Comparison of ENCODE assay signal across 8 mouse cellular contexts in the genomic region with DNA sequence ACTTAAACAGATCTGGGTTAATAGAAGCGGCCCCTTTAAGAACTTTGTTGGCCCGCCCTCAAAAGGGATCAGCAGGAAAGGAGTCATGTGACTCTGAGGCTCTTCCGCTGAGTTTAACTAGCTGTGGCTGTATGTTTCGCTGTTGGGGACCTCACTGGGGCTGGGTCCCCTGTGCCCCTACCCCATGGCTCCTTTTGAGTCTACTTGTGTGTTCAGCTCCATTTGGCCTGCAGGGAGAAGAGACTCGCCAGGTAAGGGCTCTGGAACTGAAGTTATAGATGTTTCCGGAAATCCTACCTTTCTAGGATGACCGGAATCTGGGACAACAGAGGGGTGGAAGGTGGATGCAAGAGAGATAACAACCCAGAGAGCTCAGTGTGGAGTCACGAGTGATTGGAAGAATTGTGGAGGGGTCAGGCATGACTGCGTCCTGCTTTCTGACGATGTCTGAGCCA. TPM values are rescaled to one million over a fixed set of nuclear protein-coding genes. Genes with fewer than 3 reads are reported as not detected.
DNase-seq lines count a peak whose midpoint lies in the region; ATAC-seq and TF ChIP-seq lines count a peak whose summit lies in the region.

Gene Glmp, plus strand, starts transcription at position 73 of the 455 bp plus-strand sequence.

- H3K4me1 ChIP-seq in intestine, postnatal 0 days (replicated peaks; ENCODE audit: control insufficient read depth, insufficient read depth, low read length): no peaks in the 10 kb centered on the region
- H3K4me1 ChIP-seq in limb, embryonic 10.5 days: peaks cover 12% of the 10 kb centered on the region
- H3K4me1 ChIP-seq in midbrain, embryonic 11.5 days (ENCODE audit: control insufficient read depth, insufficient read depth, low read length): peaks cover 7% of the 10 kb centered on the region
- H3K4me1 ChIP-seq in small intestine, adult 2 months (ENCODE audit: control insufficient read depth, insufficient read depth, insufficient read length, low read length): peaks cover 7% of the 10 kb centered on the region; the same call in 1 of the 2 replicates

- H3K9ac ChIP-seq in intestine, postnatal 0 days (ENCODE audit: low read depth, low read length): peak within 1 kb of the TSS; percentile 85
- H3K9ac ChIP-seq in midbrain, embryonic 11.5 days (ENCODE audit: low read length): peak within 1 kb of the TSS; percentile 78

- H3K36me3 ChIP-seq in intestine, postnatal 0 days (ENCODE audit: control insufficient read depth, insufficient read depth): peaks cover 53% of the 10 kb centered on the region
- peaks cover 83% of the 10 kb centered on the region for H3K36me3 ChIP-seq in limb, embryonic 10.5 days
- H3K36me3 ChIP-seq in midbrain, embryonic 11.5 days (ENCODE audit: control insufficient read depth, insufficient read depth, low read length): peaks cover 27% of the 10 kb centered on the region
- H3K36me3 ChIP-seq in small intestine, adult 2 months (ENCODE audit: control insufficient read depth, insufficient read depth, low read length): peaks cover 35% of the 10 kb centered on the region

- peak; percentile 38 for DNase-seq in ovary, postnatal 10 days (ENCODE audit: low spot score)
- no peak for DNase-seq in ovary, adult 18-20 months (ENCODE audit: low spot score)
- DNase-seq in embryo, embryonic 9.5 days (ENCODE audit: extremely low spot score): peak; percentile 48
- DNase-seq in limb, embryonic 10.5 days (ENCODE audit: low spot score): peak; percentile 68
- DNase-seq in midbrain, embryonic 11.5 days (ENCODE audit: low spot score, missing footprints): peak; percentile 94

- WGBS in intestine, postnatal 0 days: 0% methylated on average over 10 of the region's 10 CpGs
- 4% methylated on average over 10 of the region's 10 CpGs for WGBS in limb, embryonic 10.5 days
- WGBS in midbrain, embryonic 11.5 days: 3% methylated on average over 10 of the region's 10 CpGs
- 0% methylated on average over 10 of the region's 10 CpGs for WGBS in small intestine, adult 2 months

- no peaks in the 10 kb centered on the region for H3K9me3 ChIP-seq in intestine, postnatal 0 days (ENCODE audit: control insufficient read depth)
- H3K9me3 ChIP-seq in limb, embryonic 10.5 days (replicated peaks): no peaks in the 10 kb centered on the region
- H3K9me3 ChIP-seq in midbrain, embryonic 11.5 days (ENCODE audit: control insufficient read depth, low read length): no peaks in the 10 kb centered on the region

- H3K4me2 ChIP-seq in intestine, postnatal 0 days (replicated peaks; ENCODE audit: low read depth): peak within 1 kb of the TSS; percentile 85
- peak within 1 kb of the TSS; percentile 85 for H3K4me2 ChIP-seq in midbrain, embryonic 11.5 days

- ATAC-seq in granulocyte monocyte progenitor cell, adult 5-6 weeks (replicated peaks; ENCODE audit: poor library complexity, severe bottlenecking): peak; percentile 81
- peak; percentile 61 for ATAC-seq in intestine, postnatal 0 days
- ATAC-seq in midbrain, embryonic 11.5 days (ENCODE audit: low FRiP score): peak; percentile 82

- peak within 1 kb of the TSS; percentile 71 for H3K4me3 ChIP-seq in intestine, postnatal 0 days (ENCODE audit: low read depth, low read length)
- H3K4me3 ChIP-seq in limb, embryonic 10.5 days: peak within 1 kb of the TSS; percentile 78
- H3K4me3 ChIP-seq in midbrain, embryonic 11.5 days (ENCODE audit: low read depth, low read length): peak within 1 kb of the TSS; percentile 71
- H3K4me3 ChIP-seq in small intestine, adult 2 months (ENCODE audit: low read depth, low read length): peak within 1 kb of the TSS; percentile 84

- no peaks in the 10 kb centered on the region for H3K27me3 ChIP-seq in intestine, postnatal 0 days (replicated peaks; ENCODE audit: control insufficient read depth, insufficient read depth, low read length)
- H3K27me3 ChIP-seq in limb, embryonic 10.5 days (ENCODE audit: low read depth, poor library complexity, severe bottlenecking): no peaks in the 10 kb centered on the region
- H3K27me3 ChIP-seq in midbrain, embryonic 11.5 days (ENCODE audit: control insufficient read depth, insufficient read depth, low read length): no peaks in the 10 kb centered on the region
- no peaks in the 10 kb centered on the region for H3K27me3 ChIP-seq in small intestine, adult 2 months (ENCODE audit: control insufficient read depth, insufficient read depth, low read length)

- no peak for TF ChIP-seq CTCF in intestine, postnatal 0 days (IDR thresholded peaks at IDR 0.05; ENCODE audit: low read depth)
- no peak for TF ChIP-seq CTCF in small intestine, adult 2 months (IDR thresholded peaks at IDR 0.05; ENCODE audit: extremely low read depth, insufficient read length, insufficient replicate concordance, low read depth, low read length)

- TF ChIP-seq POLR2A in small intestine, adult 2 months (IDR thresholded peaks at IDR 0.05; ENCODE audit: low read depth, low read length): peak; percentile 35; the same call in 1 of the 2 replicates

- H3K27ac ChIP-seq in intestine, postnatal 0 days (ENCODE audit: low read depth, low read length): peak within 1 kb of the TSS; percentile 60; the same call in 1 of the 2 replicates
- H3K27ac ChIP-seq in limb, embryonic 10.5 days: peak within 1 kb of the TSS; percentile 80; the same call in 1 of the 2 replicates
- H3K27ac ChIP-seq in midbrain, embryonic 11.5 days (ENCODE audit: low read depth, low read length): no peak within 1 kb of the TSS
- no peak within 1 kb of the TSS for H3K27ac ChIP-seq in small intestine, adult 2 months (ENCODE audit: insufficient read depth, low read depth, low read length)

RNA-seq across cellular contexts. Expression of gene Glmp, which starts in this region (rescaled TPM):
- total RNA-seq in granulocyte monocyte progenitor cell, adult 5-6 weeks (2014; fragmentation: Nextera tagmentation): 123 and 165 TPM in 2 replicates
- 26.7 and 29.3 TPM in 2 replicates for total RNA-seq in granulocyte monocyte progenitor cell, adult 5-6 weeks (2017)
- polyA plus RNA-seq in intestine, postnatal 0 days (2015; fragmentation: Nextera tagmentation; extraction: Ambion mirVana): 589 and 649 TPM in 2 replicates
- 138 and 142 TPM in 2 replicates for polyA plus RNA-seq in limb, embryonic 10.5 days (2016; fragmentation: Nextera tagmentation; extraction: Ambion mirVana)
- 70.2 and 73.7 TPM in 2 replicates for polyA plus RNA-seq in midbrain, embryonic 11.5 days (2014; fragmentation: Nextera tagmentation; extraction: Ambion mirVana)
- 82.0 and 181 TPM in 2 replicates for polyA plus RNA-seq in small intestine, adult 2 months (2012; rRNA removed)

Comparison
In these comparisons a context has a peak if more than half of its experiments do, and no peak if none do; other contexts are left out.
1. H3K27ac ChIP-seq: peak in intestine, postnatal 0 days (single experiment) and limb, embryonic 10.5 days (single experiment); none in midbrain, embryonic 11.5 days (single experiment) and small intestine, adult 2 months (single experiment).
2. Peak in every context shown above with its lines, with median percentiles within 50 percentile points of each other: ATAC-seq and H3K4me3 ChIP-seq.